In the genomic region with DNA sequence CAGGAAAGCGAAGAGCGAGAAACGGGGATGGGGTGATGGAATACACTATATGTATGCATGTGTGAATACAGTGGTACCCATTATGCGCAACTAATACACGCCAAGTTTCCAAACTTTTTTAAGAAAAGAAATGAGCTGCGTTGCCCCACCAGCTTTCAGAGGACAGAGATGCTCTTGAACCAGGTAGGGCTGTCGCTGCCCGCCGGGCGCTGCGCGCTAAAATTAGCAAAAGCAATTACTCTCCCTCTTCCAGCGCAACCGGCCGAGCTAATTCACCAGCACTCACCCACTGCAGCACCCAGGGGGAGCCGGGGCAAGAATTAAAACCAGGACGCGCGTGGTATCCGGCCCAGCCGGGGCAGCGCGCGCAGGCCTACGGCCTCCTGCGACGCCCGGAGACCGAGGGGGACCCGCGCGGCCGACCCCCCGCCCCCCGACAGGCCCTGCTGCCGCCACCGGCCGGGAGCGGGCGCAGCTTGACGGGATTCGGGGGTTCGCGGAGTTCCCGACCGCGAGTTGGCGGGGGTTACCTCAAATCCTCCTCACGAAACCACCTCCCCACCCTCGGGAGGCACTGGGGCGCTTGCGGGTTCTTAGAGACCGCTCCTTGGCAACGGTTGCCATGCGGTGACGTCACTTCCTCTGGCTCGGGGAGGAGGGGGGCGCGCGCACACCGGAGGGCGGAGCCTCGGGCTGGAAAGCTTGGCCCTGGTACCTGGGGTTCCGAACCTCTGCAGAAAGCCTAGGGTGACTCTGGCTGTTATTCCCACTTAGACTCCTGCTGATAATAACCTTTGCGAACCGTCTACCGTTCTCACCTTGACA, we compare ENCODE assay signal across 8 mouse cellular contexts. TPM values are rescaled to one million over a fixed set of nuclear protein-coding genes. Genes with fewer than 3 reads are reported as not detected.
DNase-seq lines count a peak whose midpoint lies in the region; ATAC-seq and TF ChIP-seq lines count a peak whose summit lies in the region.

Ift81 (minus strand) TSS at position 611 of the 825 bp plus-strand sequence.

- dilution Hi-C loops in CH12.LX (cut with MboI; ENCODE audit: extremely low pct_ligation_motif_present, extremely low pct_unique_long_range_greater_than_20kb, low sequenced_read_pairs) = no loop called here

- H3K4me3 ChIP-seq in CH12.LX (replicated peaks in 1 of 3; ENCODE audit: low read depth in 2 of 3, low read length in 2 of 3, poor library complexity in 1 of 3) = peak within 1 kb of the TSS; percentile 52 to 78 (median 69)
- peak within 1 kb of the TSS; percentile 68 for H3K4me3 ChIP-seq in forebrain, embryonic 12.5 days (replicated peaks)
- peak within 1 kb of the TSS; percentile 67 for H3K4me3 ChIP-seq in liver, postnatal 0 days (ENCODE audit: low read depth, low read length)
- H3K4me3 ChIP-seq in neural tube, embryonic 14.5 days (ENCODE audit: low read depth, low read length) = peak within 1 kb of the TSS; percentile 88

- H3K4me1 ChIP-seq in CH12.LX (ENCODE audit: control insufficient read depth in 1 of 2, insufficient read depth in 2 of 2) = peaks cover 0 to 10% of the 10 kb centered on the region in 2 experiments; a peak in 2 of 4 replicates
- H3K4me1 ChIP-seq in forebrain, embryonic 12.5 days = peaks cover 20% of the 10 kb centered on the region
- peaks cover 7% of the 10 kb centered on the region for H3K4me1 ChIP-seq in liver, postnatal 0 days (ENCODE audit: insufficient read depth)
- H3K4me1 ChIP-seq in neural tube, embryonic 14.5 days (ENCODE audit: control insufficient read depth, insufficient read depth, low read length) = 0 out of 2 replicates have a peak, but pooled peaks cover 3% of the 10 kb centered on the region

- H3K27ac ChIP-seq in CH12.LX (ENCODE audit: insufficient read depth, low read depth) = no peak within 1 kb of the TSS
- H3K27ac ChIP-seq in forebrain, embryonic 12.5 days = peak within 1 kb of the TSS; percentile 84
- H3K27ac ChIP-seq in liver, postnatal 0 days (ENCODE audit: low read depth) = no peak within 1 kb of the TSS
- H3K27ac ChIP-seq in neural tube, embryonic 14.5 days (ENCODE audit: low read depth, low read length) = peak within 1 kb of the TSS; percentile 92

- H3K27me3 ChIP-seq in CH12.LX (replicated peaks) = no peaks in the 10 kb centered on the region
- no peaks in the 10 kb centered on the region for H3K27me3 ChIP-seq in forebrain, embryonic 12.5 days
- no peaks in the 10 kb centered on the region for H3K27me3 ChIP-seq in liver, postnatal 0 days (ENCODE audit: insufficient read depth, low read length)
- no peaks in the 10 kb centered on the region; the same call in 1 of the 2 replicates for H3K27me3 ChIP-seq in neural tube, embryonic 14.5 days (ENCODE audit: control insufficient read depth, insufficient read depth, low read length)

- intact Hi-C loops in heart, postnatal 10 days (cut with DNase I) = loop anchor here (2.0 kb wide), 1 partner anchor 53 kb away; no protein-coding TSS in a partner anchor

- peak within 1 kb of the TSS; percentile 44 for H3K9ac ChIP-seq in CH12.LX (ENCODE audit: insufficient read depth, low read depth)
- peak within 1 kb of the TSS; percentile 88 for H3K9ac ChIP-seq in forebrain, embryonic 12.5 days
- peak within 1 kb of the TSS; percentile 62 for H3K9ac ChIP-seq in liver, postnatal 0 days (replicated peaks)
- H3K9ac ChIP-seq in neural tube, embryonic 14.5 days (replicated peaks; ENCODE audit: low read depth, low read length) = peak within 1 kb of the TSS; percentile 87

- H3K4me2 ChIP-seq in CH12.LX (ENCODE audit: insufficient read depth, low read depth, poor library complexity, severe bottlenecking) = peak within 1 kb of the TSS; percentile 52
- H3K4me2 ChIP-seq in forebrain, embryonic 12.5 days = peak within 1 kb of the TSS; percentile 69
- H3K4me2 ChIP-seq in liver, postnatal 0 days (ENCODE audit: low read depth, low read length) = peak within 1 kb of the TSS; percentile 95
- H3K4me2 ChIP-seq in neural tube, embryonic 14.5 days (ENCODE audit: low read depth, low read length) = peak within 1 kb of the TSS; percentile 64

- TF ChIP-seq EP300 in CH12.LX (IDR thresholded peaks at IDR 0.05; ENCODE audit: low read length) = no peak
- no peak for TF ChIP-seq EP300 in liver, postnatal 0 days (IDR thresholded peaks at IDR 0.05; ENCODE audit: low read depth)

- H3K9me3 ChIP-seq in CH12.LX (replicated peaks; ENCODE audit: low read length) = no peaks in the 10 kb centered on the region
- H3K9me3 ChIP-seq in forebrain, embryonic 12.5 days = no peaks in the 10 kb centered on the region
- no peaks in the 10 kb centered on the region for H3K9me3 ChIP-seq in liver, postnatal 0 days (ENCODE audit: low read length)
- no peaks in the 10 kb centered on the region for H3K9me3 ChIP-seq in neural tube, embryonic 14.5 days (ENCODE audit: control insufficient read depth, low read length)

- no peaks in the 10 kb centered on the region for H3K36me3 ChIP-seq in CH12.LX (replicated peaks in 1 of 2; ENCODE audit: control insufficient read depth in 1 of 2, insufficient read depth in 1 of 2, low read length in 1 of 2)
- peaks cover 8% of the 10 kb centered on the region; the same call in 1 of the 2 replicates for H3K36me3 ChIP-seq in forebrain, embryonic 12.5 days (replicated peaks)
- H3K36me3 ChIP-seq in liver, postnatal 0 days (replicated peaks; ENCODE audit: insufficient read depth, low read length) = no peaks in the 10 kb centered on the region
- H3K36me3 ChIP-seq in neural tube, embryonic 14.5 days (ENCODE audit: control insufficient read depth, insufficient read depth, low read length) = no peaks in the 10 kb centered on the region

- WGBS in forebrain, embryonic 12.5 days = 2% methylated on average over 66 of the region's 67 CpGs
- 3% methylated on average over 67 of the region's 67 CpGs for WGBS in large intestine, adult 2 months
- WGBS in liver, postnatal 0 days (ENCODE audit: insufficient replicate concordance) = 7% methylated on average over 56 of the region's 67 CpGs
- 1% methylated on average over 67 of the region's 67 CpGs for WGBS in neural tube, embryonic 14.5 days

- no peak for TF ChIP-seq RAD21 in CH12.LX (IDR thresholded peaks at IDR 0.05; ENCODE audit: low read depth, low read length)

- peak; percentile 94 for ATAC-seq in forebrain, embryonic 12.5 days (ENCODE audit: low FRiP score)
- peak; percentile 96 for ATAC-seq in liver, postnatal 0 days
- peak; percentile 96 for ATAC-seq in neural tube, embryonic 14.5 days (ENCODE audit: low read depth)

- peak; percentile 95 for DNase-seq in CH12.LX (ENCODE audit: extremely low read depth)
- DNase-seq in c-Kit-positive CD71-positive TER-119-negative erythroid progenitor cells, embryonic 14.5 days (ENCODE audit: low read depth) = peak; percentile 91
- DNase-seq in heart, postnatal 10 days = peak; percentile 96 to 97
- peak; percentile 62 for DNase-seq in large intestine, adult 2 months (ENCODE audit: low read depth, low spot score)
- DNase-seq in liver, postnatal 0 days = peak; percentile 92
- peak; percentile 99 for DNase-seq in testis, postnatal 10 days (ENCODE audit: low spot score)

- H3K79me2 ChIP-seq in CH12.LX (replicated peaks; ENCODE audit: control insufficient read depth, extremely low read depth, insufficient read depth, poor library complexity, severe bottlenecking) = no peaks in the 10 kb centered on the region

- TF ChIP-seq CTCF in CH12.LX (conservative IDR thresholded peaks at IDR 0.05 in 1 of 2, IDR thresholded peaks at IDR 0.05 in 1 of 2; ENCODE audit: low read depth in 2 of 2, low read length in 2 of 2) = no peak
- 0 out of 2 replicates have a peak, but pooled peaks have one; percentile 6 for TF ChIP-seq CTCF in liver, postnatal 0 days (IDR thresholded peaks at IDR 0.05; ENCODE audit: low read depth)

- TF ChIP-seq POLR2A in CH12.LX (IDR thresholded peaks at IDR 0.05; ENCODE audit: low read depth, low read length) = peak; percentile 64

- in situ Hi-C loops in CH12.LX (cut with MboI; ENCODE audit: low pct_ligation_motif_present, low pct_unique_long_range_greater_than_20kb, low sequenced_read_pairs) = loop anchor here (25.0 kb wide), 1 partner anchor 102 kb away; the partner anchor contains the start of gene Atp2a2

TF ChIP-seq in CH12.LX, 34 proteins besides CTCF, POLR2A, EP300 and RAD21 (continues in another document):
- TF ChIP-seq KAT2A (IDR thresholded peaks at IDR 0.05; ENCODE audit: insufficient replicate concordance, low read length) (no peak), MAX (IDR thresholded peaks at IDR 0.05; ENCODE audit: low read length) (peak; percentile 45; the same call in 1 of the 2 replicates), MAFK (IDR thresholded peaks at IDR 0.05; ENCODE audit: insufficient replicate concordance, low read length) (no peak), ETS1 (conservative IDR thresholded peaks at IDR 0.05; ENCODE audit: low read depth, low read length) (no peak), E2F4 (IDR thresholded peaks at IDR 0.05; ENCODE audit: insufficient replicate concordance, low read depth, low read length) (no peak), ZNF384 (IDR thresholded peaks at IDR 0.05; ENCODE audit: low read depth, low read length) (no peak), ZMIZ1 (IDR thresholded peaks at IDR 0.05; ENCODE audit: low read depth, low read length) (no peak), CHD1 (IDR thresholded peaks at IDR 0.05; ENCODE audit: low read depth, low read length) (no peak), MYC (IDR thresholded peaks at IDR 0.05; ENCODE audit: low read depth, low read length) (no peak), POLR2AphosphoS2 (IDR thresholded peaks at IDR 0.05; ENCODE audit: low read depth, low read length) (no peak), JUND (conservative IDR thresholded peaks at IDR 0.05; ENCODE audit: low read depth, low read length) (no peak; the same call in 1 of the 2 replicates), SMC3 (IDR thresholded peaks at IDR 0.05; ENCODE audit: low read depth, low read length) (no peak), ZC3H11A (IDR thresholded peaks at IDR 0.05; ENCODE audit: low read depth, low read length) (no peak), ELF1 (IDR thresholded peaks at IDR 0.05; ENCODE audit: low read depth, low read length) (no peak), SIN3A (IDR thresholded peaks at IDR 0.05; ENCODE audit: low read length) (peak; percentile 83; the same call in 1 of the 2 replicates), ZKSCAN1 (IDR thresholded peaks at IDR 0.05; ENCODE audit: borderline replicate concordance, low read depth, low read length) (no peak), NRF1 (IDR thresholded peaks at IDR 0.05; ENCODE audit: low read depth, low read length) (peak; percentile 69), CHD2 (IDR thresholded peaks at IDR 0.05; ENCODE audit: low read length) (0 out of 2 replicates have a peak, but pooled peaks have one; percentile 19)

RNA-seq across cellular contexts. Expression of gene Ift81, which starts in this region (rescaled TPM):
- 3.4 and 5.0 TPM in 2 replicates for total RNA-seq in CH12.LX (2012; rRNA removed)
- total RNA-seq in CH12.LX (2014; rRNA removed) = 4.1 and 6.4 TPM in 2 replicates
- 3.1 and 3.9 TPM in 2 replicates for polyA plus RNA-seq in CH12.LX (2012; ENCODE audit: insufficient read length, low read depth)
- 54.7 and 55.6 TPM in 2 replicates for polyA plus RNA-seq in forebrain, embryonic 12.5 days (2016; fragmentation: Nextera tagmentation; extraction: Ambion mirVana)
- 10 to 100 TPM; 51.7 to 53.1 TPM for total RNA-seq in heart, postnatal 10 days (2021)
- 0.72 and 0.89 TPM in 2 replicates for polyA plus RNA-seq in large intestine, adult 2 months (2012; rRNA removed)
- polyA plus RNA-seq in liver, postnatal 0 days (2015; fragmentation: Nextera tagmentation; extraction: Ambion mirVana) = 2.7 TPM in 2 replicates
- polyA plus RNA-seq in neural tube, embryonic 14.5 days (2014; fragmentation: Nextera tagmentation; extraction: Ambion mirVana) = 55.4 and 68.6 TPM in 2 replicates

Comparison
In these comparisons a context has a peak if more than half of its experiments do, and no peak if none do; other contexts are left out.
1. RNA of gene Ift81 (total RNA-seq): 51.7 to 53.1 TPM in heart, postnatal 10 days; 3.4 to 6.4 TPM in CH12.LX; every median in the first group is over 4 times any median in the second.
2. RNA of gene Ift81 (polyA plus RNA-seq): 55.4 to 68.6 TPM in neural tube, embryonic 14.5 days and 54.7 to 55.6 TPM in forebrain, embryonic 12.5 days; 3.1 to 3.9 TPM in CH12.LX, 2.7 TPM in liver, postnatal 0 days and 0.72 to 0.89 TPM in large intestine, adult 2 months; every median in the first group is over 10 times any median in the second.
3. Peak in DNase-seq in large intestine, adult 2 months; RNA of the gene not detected or under 1 TPM.
4. H3K27ac ChIP-seq: peak in forebrain, embryonic 12.5 days (single experiment) and neural tube, embryonic 14.5 days (single experiment); none in CH12.LX (single experiment) and liver, postnatal 0 days (single experiment).
5. Peak in every context shown above with its lines, with median percentiles within 50 percentile points of each other: DNase-seq, H3K4me2 ChIP-seq, H3K4me3 ChIP-seq, H3K9ac ChIP-seq and ATAC-seq.